Mouse (Mus musculus): ENCODE results near the gene Lrch4. TPM values are rescaled to one million over a fixed set of nuclear protein-coding genes. Genes with fewer than 3 reads are reported as not detected.

Lrch4 gene
- polyA plus RNA-seq, 1 experiment from 2014 or later = 201 TPM

DNA sequence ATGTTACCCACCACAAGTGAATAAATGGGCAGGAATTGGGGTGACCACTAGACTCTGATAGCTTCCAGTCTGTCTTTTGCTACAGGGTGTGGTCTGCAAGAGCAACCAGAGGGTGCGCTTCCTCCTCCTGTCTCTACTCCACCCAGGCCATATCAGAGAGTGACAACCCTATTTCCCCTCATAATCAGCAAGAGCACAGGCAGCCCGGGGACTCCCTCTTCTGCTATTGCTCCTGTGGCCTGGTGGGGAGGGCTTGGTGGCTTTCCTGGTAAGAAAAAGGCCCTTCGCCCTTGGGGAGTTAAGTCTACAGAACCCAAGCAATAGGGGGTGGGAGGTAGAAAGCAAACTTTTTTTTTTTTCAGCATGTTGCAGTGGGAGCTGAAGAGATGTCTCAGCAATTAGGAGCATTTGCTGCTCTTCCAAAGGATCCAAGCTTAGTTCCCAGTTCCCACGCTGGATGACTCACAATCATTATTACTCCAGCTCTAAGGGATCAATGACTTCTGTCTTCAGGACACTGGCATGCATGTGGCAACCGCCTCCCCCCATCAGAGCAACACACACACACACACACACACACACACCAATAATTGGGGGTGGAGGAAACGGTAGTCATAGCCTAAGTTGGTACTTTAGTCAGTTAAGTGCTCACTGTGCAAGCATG is 57.3 kb downstream of the Lrch4 start:
- DNase-seq (ENCODE audit: low spot score) = peak; percentile 53

DNA sequence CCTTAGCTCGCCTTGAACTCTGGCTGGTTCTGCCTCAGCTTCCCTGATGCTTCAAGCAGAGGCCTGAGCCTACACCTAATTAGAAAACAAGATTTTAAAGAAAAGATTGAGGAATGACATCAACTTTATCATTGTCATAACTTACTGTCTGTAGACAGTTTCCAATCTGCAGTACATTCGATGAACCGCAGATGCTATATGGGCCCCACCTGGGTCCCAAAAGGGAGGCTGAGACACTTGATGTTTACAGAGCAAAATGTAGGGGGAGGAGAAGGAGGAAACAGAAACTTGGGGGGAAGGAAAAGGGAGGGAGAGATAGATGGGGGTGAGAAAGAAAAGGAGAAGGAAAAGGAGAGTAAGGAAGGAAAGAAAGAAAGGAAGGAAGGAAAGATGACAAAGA is 61.1 kb downstream of the Lrch4 start:
- DNase-seq (ENCODE audit: low spot score) = peak; percentile 57

DNA sequence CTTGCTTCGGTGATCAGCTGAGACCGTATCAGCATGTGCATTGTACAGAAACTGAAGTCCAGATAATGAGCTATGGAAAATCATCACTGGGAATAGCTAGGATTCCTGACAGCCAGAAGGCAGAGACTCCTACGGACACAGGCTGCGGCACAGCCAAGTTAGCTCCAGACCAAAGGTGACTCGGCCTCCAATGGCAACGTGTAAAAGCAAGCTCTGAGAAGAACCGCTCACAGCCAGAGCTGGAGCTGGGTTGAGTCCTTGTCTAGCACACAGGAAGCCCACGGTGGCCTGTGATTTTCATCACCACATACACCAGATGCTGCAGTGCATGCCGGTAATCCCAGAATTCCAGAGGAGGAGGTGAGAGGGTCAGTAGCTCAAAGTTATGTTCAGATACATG is 61.6 kb downstream of the Lrch4 start:
- DNase-seq (ENCODE audit: low spot score) = peak; percentile 38

Other genes starting within 250 kb of the Lrch4 start
- 0.01 and 0.08 TPM in 2 replicates for gene Zan, start 152.1 kb upstream of the Lrch4 start, polyA plus RNA-seq (2015; fragmentation: Nextera tagmentation; extraction: Ambion mirVana)
- gene Pop7, start 126.6 kb upstream of the Lrch4 start, polyA plus RNA-seq (2015; fragmentation: Nextera tagmentation; extraction: Ambion mirVana) = 84.6 and 90.0 TPM in 2 replicates
- 10.5 and 15.9 TPM in 2 replicates for gene Gigyf1, start 110.6 kb upstream of the Lrch4 start, polyA plus RNA-seq (2015; fragmentation: Nextera tagmentation; extraction: Ambion mirVana)
- not detected in 2 replicates for gene Epo, start 95.9 kb upstream of the Lrch4 start, polyA plus RNA-seq (2015; fragmentation: Nextera tagmentation; extraction: Ambion mirVana)
- 425 and 451 TPM in 2 replicates for gene Gnb2, start 95.6 kb upstream of the Lrch4 start, polyA plus RNA-seq (2015; fragmentation: Nextera tagmentation; extraction: Ambion mirVana)
- gene Actl6b, start 75.6 kb upstream of the Lrch4 start, polyA plus RNA-seq (2015; fragmentation: Nextera tagmentation; extraction: Ambion mirVana) = 0.14 TPM in 1 of 2 replicates, not detected in the other
- gene Tfr2, start 59.3 kb upstream of the Lrch4 start, polyA plus RNA-seq (2015; fragmentation: Nextera tagmentation; extraction: Ambion mirVana) = 0.98 and 1.2 TPM in 2 replicates
- 53.3 and 58.5 TPM in 2 replicates for gene Mospd3, start 28.1 kb upstream of the Lrch4 start, polyA plus RNA-seq (2015; fragmentation: Nextera tagmentation; extraction: Ambion mirVana)
- gene Pcolce, start 15.3 kb upstream of the Lrch4 start, polyA plus RNA-seq (2015; fragmentation: Nextera tagmentation; extraction: Ambion mirVana) = 18.6 and 21.1 TPM in 2 replicates
- gene Fbxo24, start 119 bp upstream of the Lrch4 start, polyA plus RNA-seq (2015; fragmentation: Nextera tagmentation; extraction: Ambion mirVana) = 0.05 and 0.14 TPM in 2 replicates
- gene Gm20605, start 54 bp downstream of the Lrch4 start, polyA plus RNA-seq (2015; fragmentation: Nextera tagmentation; extraction: Ambion mirVana) = 16.7 and 20.8 TPM in 2 replicates
- gene Sap25, start 12.2 kb downstream of the Lrch4 start, polyA plus RNA-seq (2015; fragmentation: Nextera tagmentation; extraction: Ambion mirVana) = 30.0 and 32.9 TPM in 2 replicates
- gene Irs3, start 16.6 kb downstream of the Lrch4 start, polyA plus RNA-seq (2015; fragmentation: Nextera tagmentation; extraction: Ambion mirVana) = 0.09 TPM in 1 of 2 replicates, not detected in the other
- 109 and 142 TPM in 2 replicates for gene Agfg2, start 55.6 kb downstream of the Lrch4 start, polyA plus RNA-seq (2015; fragmentation: Nextera tagmentation; extraction: Ambion mirVana)
- gene Nyap1, start 112.5 kb downstream of the Lrch4 start, polyA plus RNA-seq (2015; fragmentation: Nextera tagmentation; extraction: Ambion mirVana) = 7.2 and 8.8 TPM in 2 replicates
- 353 and 419 TPM in 2 replicates for gene Tsc22d4, start 116.6 kb downstream of the Lrch4 start, polyA plus RNA-seq (2015; fragmentation: Nextera tagmentation; extraction: Ambion mirVana)
- 69.4 and 69.6 TPM in 2 replicates for gene Ppp1r35, start 149.7 kb downstream of the Lrch4 start, polyA plus RNA-seq (2015; fragmentation: Nextera tagmentation; extraction: Ambion mirVana)
- 13.1 and 17.2 TPM in 2 replicates for gene Mepce, start 158.5 kb downstream of the Lrch4 start, polyA plus RNA-seq (2015; fragmentation: Nextera tagmentation; extraction: Ambion mirVana)
- gene Zcwpw1, start 158.7 kb downstream of the Lrch4 start, polyA plus RNA-seq (2015; fragmentation: Nextera tagmentation; extraction: Ambion mirVana) = 17.7 and 18.6 TPM in 2 replicates
- 1.4 and 1.8 TPM in 2 replicates for gene Pilra, start 207.2 kb downstream of the Lrch4 start, polyA plus RNA-seq (2015; fragmentation: Nextera tagmentation; extraction: Ambion mirVana)
- gene Pilrb1, start 229.0 kb downstream of the Lrch4 start, polyA plus RNA-seq (2015; fragmentation: Nextera tagmentation; extraction: Ambion mirVana) = 2.0 and 2.8 TPM in 2 replicates
- gene Pilrb2, start 242.7 kb downstream of the Lrch4 start, polyA plus RNA-seq (2015; fragmentation: Nextera tagmentation; extraction: Ambion mirVana) = 1.6 and 1.8 TPM in 2 replicates